Mouse (Mus musculus) embryonic fibroblast, embryonic 13.5 days (primary cell): ENCODE data around the gene Umad1. TPM values are rescaled to one million over a fixed set of nuclear protein-coding genes. Genes with fewer than 3 reads are reported as not detected.

ENCODE experiments used
- H3K27ac ChIP-seq: 2 replicates; pipeline ENCODE4 v1.5.1; 2012; ENCODE audit warnings: low read length, control low read depth, inconsistent platforms; ENCODE audit not compliant: insufficient read depth
- H3K4me1 ChIP-seq: 2 replicates; pipeline ENCODE4 v1.6.1; 2011; ENCODE audit warnings: low read length; ENCODE audit not compliant: control insufficient read depth, insufficient read depth
- H3K4me3 ChIP-seq: 2 replicates; pipeline ENCODE4 v1.5.1; 2011; ENCODE audit warnings: mild to moderate bottlenecking, control low read depth, low read length; ENCODE audit not compliant: insufficient read depth
- CTCF ChIP-seq: IDR thresholded peaks from 2 replicates; pipeline ENCODE4 v1.5.1; 2011; ENCODE audit warnings: mild to moderate bottlenecking, control low read depth, low read length, moderate library complexity, borderline replicate concordance; ENCODE audit not compliant: insufficient read depth
- POLR2A ChIP-seq: IDR thresholded peaks from 2 replicates; pipeline ENCODE4 v1.6.1; 2011; ENCODE audit warnings: low read depth, mild to moderate bottlenecking, control low read depth, low read length, moderate library complexity
- polyA plus RNA-seq: library from polyadenylated mRNA; stranded (reverse); fragments of >200 nt; gene quantifications from 2 replicates; pipeline ENCODE4 v1.2.4, GENCODE M21; 2011; ENCODE audit warnings: low read depth; ENCODE audit not compliant: missing spikeins, insufficient read length

Umad1 gene
- polyA plus RNA-seq, 1 experiment, result 10.0 TPM

DNA sequence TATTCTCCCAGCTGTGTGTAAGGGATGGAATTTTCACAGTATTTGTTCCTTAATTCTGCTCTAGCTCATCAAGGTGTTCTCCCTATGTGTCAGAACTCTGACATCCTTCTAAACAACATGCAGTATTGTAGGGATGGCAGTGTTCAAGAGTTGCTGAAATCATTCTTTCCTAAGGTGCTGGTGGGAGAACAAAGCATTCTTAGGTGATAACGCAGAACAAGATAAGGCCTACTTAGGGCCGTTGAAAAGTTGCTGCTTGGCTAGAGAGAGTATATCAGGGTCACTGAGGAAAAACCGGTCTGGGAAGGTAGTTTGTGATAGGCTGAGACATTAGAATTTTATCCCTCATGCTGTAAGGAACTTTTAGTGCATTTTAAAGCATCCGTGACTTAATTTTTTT is 17.3 kb downstream of the Umad1 start:
- Histone ChIP-seq H3K4me3 (no peak overlapping the region), H3K4me1 (no peaks in the 10 kb centered on the region), H3K27ac (no peak overlapping the region)
- TF ChIP-seq POLR2A, result no peak
- TF ChIP-seq CTCF, result no peak

DNA sequence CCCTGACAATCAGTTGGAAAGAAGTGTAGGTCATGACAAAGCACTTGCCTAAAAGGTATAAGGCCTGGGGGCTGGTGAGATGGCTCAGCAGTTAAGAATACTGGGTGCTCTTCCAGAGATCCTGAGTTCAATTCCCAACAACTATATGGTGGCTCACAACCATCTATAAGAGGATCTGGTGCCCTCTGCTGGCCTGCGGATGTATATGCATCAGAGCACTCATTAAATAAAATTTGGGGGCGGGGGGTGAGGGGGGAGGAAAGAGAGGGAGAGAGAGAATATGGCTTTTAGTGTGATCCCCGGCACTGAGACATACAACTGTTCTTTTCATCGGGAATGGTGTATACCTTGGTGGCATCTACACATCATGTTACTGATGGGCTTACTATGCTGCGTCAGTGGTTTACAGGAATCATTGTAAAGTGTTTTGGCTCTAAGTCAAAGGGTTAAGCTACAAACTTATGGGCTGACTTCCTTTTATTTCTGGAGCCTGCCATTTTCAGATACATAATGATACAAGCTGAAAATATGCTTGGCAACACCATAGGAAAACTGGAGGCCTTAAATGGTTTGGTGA is 19.4 kb downstream of the Umad1 start:
- TF ChIP-seq POLR2A (no peak), CTCF (no peak)
- Histone ChIP-seq H3K4me3 (no peak overlapping the region), H3K27ac (no peak overlapping the region)

GRCm38 (mm10) chr6:8283255-8283654 is 24.2 kb downstream of the Umad1 start:
- Histone ChIP-seq H3K27ac (no peak overlapping the region), H3K4me1 (0 out of 2 replicates have a peak, but pooled peaks cover 2% of the 10 kb centered on the region), H3K4me3 (no peak overlapping the region)
- no peak for TF ChIP-seq POLR2A
- TF ChIP-seq CTCF, result no peak

More for the DNA sequence above, 19.4 kb downstream of the Umad1 start:
- H3K4me1 ChIP-seq, result no peaks in the 10 kb centered on the region

DNA sequence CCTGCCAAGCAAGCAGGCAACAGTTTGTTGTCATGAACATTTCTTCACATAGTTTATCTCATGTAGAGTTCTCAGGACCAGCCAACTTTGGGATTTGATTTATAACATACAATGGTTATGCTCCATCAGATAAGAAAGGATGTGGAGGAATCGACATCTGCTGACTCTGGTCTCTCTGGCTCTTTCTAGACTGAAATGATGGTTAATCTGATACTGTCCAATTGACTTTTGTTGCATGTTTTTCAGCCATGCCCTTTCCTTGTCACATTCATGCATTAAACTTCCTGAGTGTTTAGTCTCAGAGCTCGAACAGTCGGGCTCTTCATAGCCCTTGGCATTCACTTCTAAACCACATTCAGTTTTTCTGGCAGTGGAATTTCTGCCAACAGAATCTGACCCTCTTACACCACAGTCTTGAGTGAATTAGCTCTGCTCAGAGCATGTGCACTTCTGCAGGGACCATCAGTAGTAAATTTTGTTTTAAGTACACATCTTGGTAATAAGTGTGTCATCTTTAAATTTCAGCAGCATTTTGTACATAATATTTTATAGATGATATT is 26.4 kb downstream of the Umad1 start:
- Histone ChIP-seq H3K27ac (peak overlapping the region; percentile 3; the same call in 1 of the 2 replicates), H3K4me3 (no peak overlapping the region), H3K4me1 (0 out of 2 replicates have a peak, but pooled peaks cover 2% of the 10 kb centered on the region)
- TF ChIP-seq POLR2A, result no peak
- no peak for TF ChIP-seq CTCF

- Histone ChIP-seq H3K27ac (no peak overlapping the region; the same call in 1 of the 2 replicates), H3K4me1 (0 out of 2 replicates have a peak, but pooled peaks cover 2% of the 10 kb centered on the region), H3K4me3 (no peak overlapping the region)
- no peak for TF ChIP-seq POLR2A
- no peak for TF ChIP-seq CTCF
These were observed 27.1 kb downstream of the Umad1 start for GRCm38 (mm10) chr6:8286146-8286545.

GRCm38 (mm10) chr6:8288755-8289580 is 29.9 kb downstream of the Umad1 start:
- no peak overlapping the region for H3K4me3 ChIP-seq

GRCm38 (mm10) chr6:8294048-8294784 is 35.1 kb downstream of the Umad1 start:
- no peak for TF ChIP-seq POLR2A
- no peak for TF ChIP-seq CTCF
- no peaks in the 10 kb centered on the region; the same call in 1 of the 2 replicates for H3K4me1 ChIP-seq
- H3K4me3 ChIP-seq, result no peak overlapping the region
- H3K27ac ChIP-seq, result no peak overlapping the region

More at GRCm38 (mm10) chr6:8288755-8289580, 29.9 kb downstream of the Umad1 start:
- TF ChIP-seq POLR2A (no peak), CTCF (no peak)
- Histone ChIP-seq H3K27ac (no peak overlapping the region), H3K4me1 (peaks cover 2% of the 10 kb centered on the region; the same call in 1 of the 2 replicates)

DNA sequence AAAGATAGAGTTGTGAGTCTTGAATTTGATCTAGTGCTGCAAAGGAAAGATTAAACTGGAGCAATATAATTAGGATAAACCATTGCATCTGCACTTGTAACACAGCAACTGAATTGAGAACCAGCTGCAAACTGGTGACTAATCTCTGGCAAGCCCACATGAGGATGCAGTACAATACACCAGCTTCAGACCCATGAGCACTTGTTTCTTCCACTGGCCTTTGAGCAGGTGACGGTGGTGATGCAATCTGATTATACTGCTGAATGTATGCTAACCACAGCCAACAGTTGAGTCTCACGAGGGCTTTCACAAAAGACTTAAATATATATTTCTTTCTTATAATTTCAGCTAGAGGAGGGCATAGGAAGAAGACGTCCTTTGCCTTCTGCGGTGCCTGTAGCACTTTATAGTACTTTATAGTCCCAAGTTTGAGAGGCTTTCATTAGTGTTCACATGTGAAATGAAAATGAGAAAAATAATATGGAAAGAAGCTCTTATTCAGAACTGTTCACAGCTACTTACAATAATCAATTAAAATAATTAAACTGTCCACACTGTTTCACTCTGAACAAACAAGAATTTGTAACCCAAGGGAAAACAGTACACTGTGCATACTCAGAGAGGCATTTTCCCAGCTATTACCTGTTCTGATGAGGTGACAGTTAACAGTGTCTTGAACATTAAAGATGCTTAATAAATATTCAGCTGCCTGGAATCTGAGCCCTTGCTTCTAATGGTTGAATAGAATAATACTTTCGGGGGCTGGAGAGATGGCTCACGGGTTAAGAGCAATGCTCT is 40.2 kb downstream of the Umad1 start:
- no peaks in the 10 kb centered on the region for H3K4me1 ChIP-seq
- no peak overlapping the region for H3K27ac ChIP-seq
- no peak overlapping the region for H3K4me3 ChIP-seq
- no peak for TF ChIP-seq CTCF
- TF ChIP-seq POLR2A, result no peak

DNA sequence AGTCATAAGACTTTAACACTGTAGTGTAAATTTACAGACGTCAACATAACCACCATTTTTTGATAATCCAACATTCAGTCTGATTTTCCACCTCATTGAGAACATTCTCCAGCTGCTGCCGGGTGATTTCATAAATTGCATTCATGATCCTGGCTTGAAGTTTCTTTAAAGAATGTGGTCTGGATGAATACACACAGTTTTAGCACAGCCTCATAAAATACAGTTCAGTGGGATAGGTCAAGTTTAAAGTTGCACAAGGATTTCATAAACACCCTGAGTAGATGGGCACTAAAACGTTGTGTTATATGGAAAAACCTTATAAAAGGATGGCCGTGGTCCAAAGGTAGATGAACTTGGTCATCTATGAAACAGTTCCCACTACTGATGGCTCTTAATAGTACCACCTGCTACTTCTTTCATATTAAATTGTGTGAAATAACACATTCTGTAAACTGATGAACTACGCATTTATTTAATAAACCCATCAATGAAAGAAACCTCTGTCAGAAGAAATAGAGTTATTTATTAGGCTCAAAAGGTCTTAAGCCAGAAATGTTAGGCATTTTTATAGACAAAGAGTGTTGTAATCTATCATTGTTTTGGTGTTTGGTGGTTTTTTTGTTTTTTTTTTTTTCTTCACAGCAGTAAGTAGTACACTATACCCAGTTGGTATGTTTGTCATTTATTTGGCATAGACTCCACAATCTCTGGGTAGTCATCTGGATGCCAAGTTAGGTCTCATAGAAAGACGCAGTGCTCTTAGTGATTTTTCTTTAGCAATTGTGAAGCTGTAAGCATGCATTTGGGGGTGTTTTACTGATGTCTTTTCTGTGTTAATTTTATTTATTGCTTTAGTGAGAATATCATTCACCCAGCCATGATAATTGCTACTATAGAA is 49.0 kb downstream of the Umad1 start:
- no peaks in the 10 kb centered on the region for H3K4me1 ChIP-seq
- no peak overlapping the region for H3K27ac ChIP-seq
- H3K4me3 ChIP-seq, result no peak overlapping the region
- TF ChIP-seq POLR2A (no peak), CTCF (no peak)
